Mouse (Mus musculus): Measurements from ENCODE around the gene 4933427I04Rik.

The 4933427I04Rik gene

GRCm38 (mm10) chr4:123859379-123859778, at the start of gene 4933427I04Rik:
Gene 4933427I04Rik, plus strand, starts transcription at chr4:123859679.
- no peak for DNase-seq (ENCODE audit: low read depth in 1 of 2, low spot score in 2 of 2)

- DNase-seq (ENCODE audit: low read depth in 1 of 2, low spot score in 2 of 2): no peak
These were observed 48.8 kb upstream of the 4933427I04Rik start for GRCm38 (mm10) chr4:123810475-123811295.

GRCm38 (mm10) chr4:123812525-123812924, 47.0 kb upstream of the 4933427I04Rik start:
- no peak for DNase-seq (ENCODE audit: low read depth in 1 of 2, low spot score in 2 of 2)

- no peak for DNase-seq (ENCODE audit: low read depth in 1 of 2, low spot score in 2 of 2)
These were observed 45.4 kb upstream of the 4933427I04Rik start for GRCm38 (mm10) chr4:123814030-123814501.

GRCm38 (mm10) chr4:123819093-123819610, 40.3 kb upstream of the 4933427I04Rik start:
- no peak for DNase-seq (ENCODE audit: low read depth in 1 of 2, low spot score in 2 of 2)

GRCm38 (mm10) chr4:123842126-123842525, 17.4 kb upstream of the 4933427I04Rik start:
- DNase-seq (ENCODE audit: low read depth in 1 of 2, low spot score in 2 of 2): no peak

GRCm38 (mm10) chr4:123856888-123857287, 2.6 kb upstream of the 4933427I04Rik start:
- DNase-seq (ENCODE audit: low read depth in 1 of 2, low spot score in 2 of 2): no peak

- DNase-seq (ENCODE audit: low read depth in 1 of 2, low spot score in 2 of 2): no peak
These were observed 1.4 kb upstream of the 4933427I04Rik start for GRCm38 (mm10) chr4:123858090-123858489.

- no peak for DNase-seq (ENCODE audit: low read depth in 1 of 2, low spot score in 2 of 2)
These were observed 324 bp downstream of the 4933427I04Rik start for GRCm38 (mm10) chr4:123859803-123860202.

GRCm38 (mm10) chr4:123860621-123861020, 1.1 kb downstream of the 4933427I04Rik start:
- DNase-seq (ENCODE audit: low read depth in 1 of 2, low spot score in 2 of 2): no peak

GRCm38 (mm10) chr4:123893726-123894125, 34.2 kb downstream of the 4933427I04Rik start:
- no peak for DNase-seq (ENCODE audit: low read depth in 1 of 2, low spot score in 2 of 2)

- no peak for DNase-seq (ENCODE audit: low read depth in 1 of 2, low spot score in 2 of 2)
These were observed 34.8 kb downstream of the 4933427I04Rik start for GRCm38 (mm10) chr4:123894295-123894694.

GRCm38 (mm10) chr4:123898696-123899095, 39.2 kb downstream of the 4933427I04Rik start:
- no peak for DNase-seq (ENCODE audit: low read depth in 1 of 2, low spot score in 2 of 2)

GRCm38 (mm10) chr4:123903432-123903831, 44.0 kb downstream of the 4933427I04Rik start:
- DNase-seq (ENCODE audit: low read depth in 1 of 2, low spot score in 2 of 2): no peak

- peak; percentile 95 to 99 for DNase-seq (ENCODE audit: low read depth in 1 of 2, low spot score in 2 of 2)
These were observed 45.0 kb downstream of the 4933427I04Rik start, which contains the start of gene Mycbp for GRCm38 (mm10) chr4:123904333-123905125. Gene Mycbp, plus strand, starts transcription at chr4:123904832.

GRCm38 (mm10) chr4:123905126-123905668, 45.7 kb downstream of the 4933427I04Rik start:
- no peak for DNase-seq (ENCODE audit: low read depth in 1 of 2, low spot score in 2 of 2)

- no peak for DNase-seq (ENCODE audit: low read depth in 1 of 2, low spot score in 2 of 2)
These were observed 52.0 kb downstream of the 4933427I04Rik start for GRCm38 (mm10) chr4:123911503-123911902.

GRCm38 (mm10) chr4:123912431-123912830, 53.0 kb downstream of the 4933427I04Rik start:
- DNase-seq (ENCODE audit: low read depth in 1 of 2, low spot score in 2 of 2): no peak

Measured in monocyte, adult 2 months (primary cell).